Mouse (Mus musculus) E14TG2a.4 (cell line): ENCODE measurements around the gene Prr5.

ENCODE experiments used
- CTCF ChIP-seq: conservative IDR thresholded peaks from 2 replicates; pipeline ENCODE4 v1.5.1; 2014; ENCODE audit warnings: low read length
- NANOG ChIP-seq: IDR thresholded peaks from 2 replicates; pipeline ENCODE4 v1.6.1; 2014; ENCODE audit warnings: borderline replicate concordance, low read length, mixed read lengths
- POU5F1 ChIP-seq: IDR thresholded peaks from 2 replicates; pipeline ENCODE4 v1.6.1; 2014; ENCODE audit warnings: low read length, borderline replicate concordance

DNA sequence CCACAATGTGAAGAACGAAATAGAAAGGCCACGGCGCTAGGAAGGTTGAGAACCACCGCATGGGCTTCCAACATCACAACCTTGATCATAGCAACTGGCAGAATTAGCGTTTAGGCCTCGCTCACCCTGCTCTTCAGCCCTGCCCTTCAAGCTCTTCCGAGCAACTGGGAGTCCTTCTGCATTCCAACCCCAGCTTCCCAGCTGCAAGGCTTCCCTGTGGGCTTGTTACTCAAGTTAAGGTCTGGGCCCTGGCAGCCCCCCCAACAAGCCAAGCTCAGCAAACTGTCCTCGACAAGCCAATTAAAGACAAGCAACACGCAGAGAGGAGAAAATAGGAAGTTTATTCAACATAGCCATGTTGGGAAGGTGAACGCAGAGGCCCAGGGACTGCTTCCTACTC lies 14.4 kb upstream of the Prr5 start:
- no peak for TF ChIP-seq CTCF
- no peak for TF ChIP-seq POU5F1
- TF ChIP-seq NANOG: no peak
